In genomic region chr2:33461066-33461465, GRCm38 (mm10) we compare ENCODE assay signal across 27 mouse cellular contexts.
"Had no signal": no experiment of that assay in that cellular context is flagged by ENCODE, and none has a peak within 500 bp of the region (broad histone marks: within the 10 kb centered on the region; RNA-seq: fewer than 3 reads in every experiment).

No protein-coding gene starts in this region.

- H3K27me3 ChIP-seq: heart, embryonic 12.5 days; hindbrain, embryonic 12.5 days; kidney, embryonic 15.5 days; limb, embryonic 13.5 days; limb, embryonic 15.5 days; liver, embryonic 12.5 days had no signal

- H3K9me3 ChIP-seq: heart, embryonic 10.5 days; heart, embryonic 12.5 days; hindbrain, embryonic 10.5 days; hindbrain, embryonic 12.5 days; kidney, embryonic 15.5 days; limb, embryonic 13.5 days; limb, embryonic 15.5 days; liver, embryonic 12.5 days had no signal

- H3K4me2 ChIP-seq: heart, embryonic 12.5 days; hindbrain, embryonic 12.5 days; hindbrain, embryonic 14.5 days; kidney, embryonic 15.5 days; limb, embryonic 13.5 days; limb, embryonic 15.5 days; liver, embryonic 12.5 days had no signal

- H3K27ac ChIP-seq: heart, embryonic 10.5 days; hindbrain, embryonic 10.5 days; hindbrain, embryonic 12.5 days; hindbrain, embryonic 14.5 days; kidney, embryonic 15.5 days; kidney, postnatal 0 days; limb, embryonic 13.5 days; limb, embryonic 15.5 days; liver, embryonic 12.5 days; liver, embryonic 14.5 days had no signal

- DNase-seq: gastrocnemius, postnatal 14 days; gastrocnemius, postnatal 36 days; heart, adult 18-20 months; heart, postnatal 10 days; heart, postnatal 4 days; kidney, adult 11 months; kidney, adult 2 months; kidney, adult 9 months; kidney, postnatal 14 days; kidney, postnatal 36 days; layer of hippocampus, adult 9-11 months; layer of hippocampus, postnatal 36 days; left cerebral cortex, postnatal 4 days had no signal

- H3K4me3 ChIP-seq: heart, embryonic 10.5 days; heart, embryonic 12.5 days; hindbrain, embryonic 10.5 days; hindbrain, embryonic 12.5 days; kidney, embryonic 15.5 days; limb, embryonic 13.5 days; limb, embryonic 15.5 days; liver, embryonic 12.5 days had no signal

- ATAC-seq: hindbrain, embryonic 16.5 days; inflammation-experienced regulatory T-cells, adult 6 months; intestine, embryonic 16.5 days; liver, embryonic 12.5 days had no signal

- H3K9ac ChIP-seq: heart, embryonic 12.5 days; hindbrain, embryonic 12.5 days; hindbrain, embryonic 14.5 days; kidney, embryonic 15.5 days; limb, embryonic 13.5 days; limb, embryonic 15.5 days; liver, embryonic 12.5 days; liver, embryonic 14.5 days had no signal
